Mouse (Mus musculus): Measurements from ENCODE around the gene Mpv17l. TPM values are rescaled to one million over a fixed set of nuclear protein-coding genes. Genes with fewer than 3 reads are reported as not detected.

Mpv17l gene
- total RNA-seq, 2 experiments from 2014 or later: 1.9 to 3.5 TPM

Other genes with a start within 250 kb of the Mpv17l start
- 10 to 100 TPM; 17.5 to 19.9 TPM for gene Parn, start 235.0 kb upstream of the Mpv17l start, total RNA-seq (2021)
- gene Bfar, start 231.3 kb upstream of the Mpv17l start, total RNA-seq (2021): 10 to 100 TPM; 35.5 to 41.0 TPM
- gene 3110001I22Rik, start 231.2 kb upstream of the Mpv17l start, total RNA-seq (2021): 1 to 10 TPM; 3.7 to 4.0 TPM
- not detected for gene Pla2g10, start 172.2 kb upstream of the Mpv17l start, total RNA-seq (2021)
- 10 to 100 TPM; 27.2 to 32.1 TPM for gene Rrn3, start 122.5 kb upstream of the Mpv17l start, total RNA-seq (2021)
- gene Ntan1, start 84.3 kb upstream of the Mpv17l start, total RNA-seq (2021): 10 to 100 TPM; 66.6 to 72.3 TPM
- gene Pdxdc1, start within 50 bp of the Mpv17l start, total RNA-seq (2021): 10 to 100 TPM; 57.9 to 73.5 TPM
- gene 2900011O08Rik, start 83.4 kb downstream of the Mpv17l start, total RNA-seq (2021): under 1 TPM; 0.20 to 0.36 TPM
- gene Ifitm7, start 83.7 kb downstream of the Mpv17l start, total RNA-seq (2021): not detected